Mouse (Mus musculus): ENCODE data around the gene Srsf2. TPM values are rescaled to one million over a fixed set of nuclear protein-coding genes. Genes with fewer than 3 reads are reported as not detected.

Gene Srsf2
- polyA plus RNA-seq, 1 experiment from 2014 or later: 1,044 TPM

DNA sequence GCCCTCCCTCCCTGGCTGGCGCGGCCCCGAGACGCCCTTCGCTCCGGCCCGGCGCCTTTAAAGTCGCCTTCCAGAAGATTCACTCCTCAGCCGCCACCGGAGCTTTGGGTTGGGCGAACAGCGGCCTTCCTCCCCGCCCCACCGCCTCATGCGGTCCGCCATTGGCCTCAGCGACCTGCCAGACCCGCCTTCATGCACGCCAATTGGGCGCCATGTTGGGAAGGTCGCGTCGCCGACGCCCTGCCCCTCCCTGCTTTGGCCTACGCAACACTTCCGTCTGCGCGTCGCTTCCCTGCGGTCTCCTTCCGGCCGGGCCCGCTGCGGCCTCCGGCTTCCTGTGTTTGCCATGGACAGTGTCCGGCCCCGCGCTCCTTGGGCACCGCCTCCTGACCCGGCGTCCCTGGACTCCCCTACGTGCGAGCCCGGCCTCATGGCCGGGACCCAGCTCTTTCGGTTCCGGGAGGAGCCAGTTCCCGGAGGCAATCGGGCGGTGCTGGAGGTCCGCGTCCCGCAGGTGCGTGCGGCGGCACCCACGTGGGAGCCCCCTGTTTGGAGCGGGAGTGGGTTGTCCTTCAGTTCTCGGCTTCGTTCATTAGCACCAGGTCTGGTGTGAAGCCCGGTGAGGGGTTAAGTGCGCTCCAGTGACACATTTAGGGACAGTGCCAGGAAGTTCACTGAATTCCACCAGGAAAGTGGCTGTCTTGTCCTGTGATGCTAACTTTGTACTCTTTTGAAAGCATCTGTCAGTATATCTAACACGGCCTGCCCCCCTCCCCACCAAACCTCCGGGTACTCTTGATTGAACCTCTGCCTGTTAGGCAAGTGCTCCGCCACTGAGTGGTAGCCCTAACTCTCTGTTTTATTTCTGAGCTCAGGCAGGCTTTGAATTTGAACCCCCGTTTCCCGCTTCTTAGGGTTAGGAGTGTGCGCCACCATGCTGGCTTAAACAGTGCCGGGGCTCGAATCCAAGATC lies 9.3 kb downstream of the Srsf2 start, which contains the start of the genes Mettl23 and Jmjd6:
Mettl23 (plus strand) TSS at position 18 of the 973 bp plus-strand sequence.
Jmjd6 (minus strand) TSS at position 189 of the 973 bp plus-strand sequence.
- Histone ChIP-seq H3K9ac (ENCODE audit: low read length) (peak within 1 kb of the TSS; percentile 85), H3K4me2 (ENCODE audit: low read depth, severe bottlenecking) (peak within 1 kb of the TSS; percentile 74), H3K27me3 (ENCODE audit: control insufficient read depth, insufficient read depth, low read length) (no peaks in the 10 kb centered on the region), H3K27ac (replicated peaks; ENCODE audit: low read depth, low read length) (peak within 1 kb of the TSS; percentile 92), H3K9me3 (ENCODE audit: control insufficient read depth, low read length) (no peaks in the 10 kb centered on the region), H3K4me1 (ENCODE audit: control insufficient read depth, insufficient read depth, low read length) (peaks cover 21% of the 10 kb centered on the region), H3K4me3 (ENCODE audit: low read depth, low read length) (peak within 1 kb of the TSS; percentile 90), H3K36me3 (ENCODE audit: control insufficient read depth, insufficient read depth, low read length) (peaks cover 15% of the 10 kb centered on the region)
- ATAC-seq (ENCODE audit: insufficient number of reproducible peaks, low FRiP score, low TSS enrichment, low read depth) (peak; percentile 96), DNase-seq (ENCODE audit: low spot score) (peak; percentile 96)
- under 1% methylated on average over 72 of the region's 72 CpGs for WGBS

DNA sequence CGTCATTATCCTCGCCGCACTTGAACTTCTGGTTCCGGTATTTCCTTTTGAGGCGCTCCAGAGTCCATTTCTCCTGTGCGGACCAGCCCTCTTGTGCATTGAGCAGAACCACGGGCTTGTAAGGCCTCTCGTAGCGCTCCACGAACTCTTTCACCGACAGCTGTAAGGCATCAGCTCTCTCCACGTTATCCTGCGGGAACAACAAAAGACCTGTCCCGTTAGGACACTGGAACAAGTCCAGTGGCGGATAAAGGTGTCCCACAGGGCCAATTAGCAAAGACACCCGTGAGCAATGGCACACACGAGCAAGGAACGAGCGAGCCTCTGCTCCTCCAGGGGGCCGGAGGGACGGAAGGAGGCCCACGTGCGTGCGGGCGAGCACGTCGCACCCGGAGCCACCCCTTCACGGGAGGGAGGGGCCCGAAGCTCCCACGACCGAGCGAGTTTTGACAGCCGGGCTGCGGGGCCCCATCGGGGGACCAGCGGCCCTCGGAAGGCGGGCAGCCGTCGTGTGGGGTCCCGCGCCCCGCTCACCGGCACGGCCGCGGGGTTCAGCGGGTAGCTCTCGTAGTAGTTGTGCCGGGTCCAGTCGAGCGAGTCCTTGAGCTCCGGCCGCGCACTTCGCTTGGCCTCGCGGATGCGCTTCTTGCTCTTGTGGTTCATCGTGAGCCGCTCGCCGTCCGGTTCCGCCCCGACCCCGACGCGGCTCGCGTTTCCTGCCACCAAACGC lies 10.2 kb downstream of the Srsf2 start:
- WGBS: under 1% methylated on average over 65 of the region's 73 CpGs
- Histone ChIP-seq H3K27ac (replicated peaks; ENCODE audit: low read depth, low read length) (peak overlapping the region; percentile 92), H3K4me3 (ENCODE audit: low read depth, low read length) (peak overlapping the region; percentile 90), H3K9me3 (ENCODE audit: control insufficient read depth, low read length) (no peaks in the 10 kb centered on the region), H3K36me3 (ENCODE audit: control insufficient read depth, insufficient read depth, low read length) (peaks cover 22% of the 10 kb centered on the region), H3K27me3 (ENCODE audit: control insufficient read depth, insufficient read depth, low read length) (no peaks in the 10 kb centered on the region), H3K9ac (ENCODE audit: low read length) (peak overlapping the region; percentile 85), H3K4me2 (ENCODE audit: low read depth, severe bottlenecking) (peak overlapping the region; percentile 74), H3K4me1 (ENCODE audit: control insufficient read depth, insufficient read depth, low read length) (peaks cover 21% of the 10 kb centered on the region)
- DNase-seq (ENCODE audit: low spot score) (no peak), ATAC-seq (ENCODE audit: insufficient number of reproducible peaks, low FRiP score, low TSS enrichment, low read depth) (peak; percentile 10; the same call in 1 of the 2 replicates)

DNA sequence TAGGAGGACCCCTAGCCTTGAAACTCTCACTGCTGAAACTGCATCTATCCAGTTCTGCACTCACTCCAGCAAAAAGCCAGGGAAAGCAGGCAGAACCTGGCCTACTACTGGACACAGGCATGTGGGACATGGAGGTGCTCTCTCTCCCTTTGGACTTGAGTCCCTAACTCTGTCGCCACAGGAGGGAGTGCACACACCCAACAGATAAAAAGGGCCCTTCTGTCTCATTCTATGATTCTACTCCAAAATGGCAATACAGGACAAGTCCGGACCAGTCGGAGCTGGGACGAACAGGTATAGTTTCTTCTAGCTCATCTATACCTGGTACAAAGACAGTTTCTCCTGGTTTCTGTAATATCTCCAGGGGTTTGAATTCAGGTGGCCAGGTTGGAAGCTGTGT lies 12.1 kb downstream of the Srsf2 start:
- no peak overlapping the region for H3K9ac ChIP-seq (ENCODE audit: low read length)
- DNase-seq (ENCODE audit: low spot score) (no peak), ATAC-seq (ENCODE audit: insufficient number of reproducible peaks, low FRiP score, low TSS enrichment, low read depth) (no peak)
- whole genome bisulfite sequencing: 89% methylated on average over 4 of the region's 4 CpGs
- 0 out of 2 replicates have a peak overlapping the region, but pooled peaks have one; percentile 5 for H3K4me2 ChIP-seq (ENCODE audit: low read depth, severe bottlenecking)
- H3K9me3 ChIP-seq (ENCODE audit: control insufficient read depth, low read length): no peaks in the 10 kb centered on the region
- H3K36me3 ChIP-seq (ENCODE audit: control insufficient read depth, insufficient read depth, low read length): peaks cover 35% of the 10 kb centered on the region
- no peak overlapping the region for H3K27ac ChIP-seq (replicated peaks; ENCODE audit: low read depth, low read length)
- H3K4me3 ChIP-seq (ENCODE audit: low read depth, low read length): no peak overlapping the region
- H3K4me1 ChIP-seq (ENCODE audit: control insufficient read depth, insufficient read depth, low read length): peaks cover 21% of the 10 kb centered on the region
- no peaks in the 10 kb centered on the region for H3K27me3 ChIP-seq (ENCODE audit: control insufficient read depth, insufficient read depth, low read length)

DNA sequence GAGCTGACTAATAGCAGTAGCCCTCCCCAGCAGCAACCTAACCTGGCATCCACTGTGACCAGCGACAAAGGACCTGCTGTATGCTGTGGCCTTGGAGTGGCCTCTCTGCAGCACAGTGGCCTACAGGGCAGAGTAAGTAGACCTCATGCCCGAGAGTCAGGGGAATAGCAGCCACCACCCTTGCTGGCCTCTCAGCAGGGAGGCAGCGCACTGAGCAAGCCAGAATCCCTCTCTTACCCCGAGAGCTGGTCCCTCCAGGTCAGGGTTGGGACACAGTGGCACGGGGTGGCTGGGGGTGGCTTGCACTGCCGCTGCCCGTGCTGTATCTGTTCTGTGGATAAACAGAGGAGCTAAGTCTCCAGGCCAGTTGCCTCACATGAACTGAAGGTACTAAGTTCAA lies 13.3 kb downstream of the Srsf2 start:
- H3K27me3 ChIP-seq (ENCODE audit: control insufficient read depth, insufficient read depth, low read length): no peaks in the 10 kb centered on the region
- WGBS: 88% methylated on average over 7 of the region's 7 CpGs
- H3K4me2 ChIP-seq (ENCODE audit: low read depth, severe bottlenecking): no peak overlapping the region
- peaks cover 21% of the 10 kb centered on the region for H3K4me1 ChIP-seq (ENCODE audit: control insufficient read depth, insufficient read depth, low read length)
- no peak overlapping the region for H3K4me3 ChIP-seq (ENCODE audit: low read depth, low read length)
- 0 out of 2 replicates have a peak overlapping the region, but pooled peaks have one; percentile 23 for H3K9ac ChIP-seq (ENCODE audit: low read length)
- DNase-seq (ENCODE audit: low spot score): no peak
- H3K36me3 ChIP-seq (ENCODE audit: control insufficient read depth, insufficient read depth, low read length): peaks cover 43% of the 10 kb centered on the region
- no peak overlapping the region for H3K27ac ChIP-seq (replicated peaks; ENCODE audit: low read depth, low read length)
- H3K9me3 ChIP-seq (ENCODE audit: control insufficient read depth, low read length): no peaks in the 10 kb centered on the region
- ATAC-seq (ENCODE audit: insufficient number of reproducible peaks, low FRiP score, low TSS enrichment, low read depth): no peak

DNA sequence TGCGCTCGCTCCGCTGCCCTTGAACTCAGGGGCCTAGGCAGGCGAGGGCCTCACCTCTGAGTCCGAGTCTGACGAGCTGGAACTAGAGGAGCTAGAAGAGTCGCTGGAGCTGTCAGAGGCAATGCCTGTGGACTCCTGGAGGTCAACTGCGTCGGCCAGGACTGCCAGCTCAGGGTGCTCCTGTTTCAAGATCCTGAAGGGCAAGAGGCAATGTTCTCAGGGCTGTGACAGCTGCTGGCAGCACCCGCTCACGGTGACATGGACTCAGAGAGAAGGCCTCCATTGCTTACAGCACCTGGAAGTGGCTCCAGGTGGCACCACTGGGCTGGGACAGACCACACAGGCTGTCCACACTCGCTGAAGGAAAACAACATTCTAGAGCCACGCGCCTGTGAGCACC lies 14.0 kb downstream of the Srsf2 start:
- peaks cover 50% of the 10 kb centered on the region for H3K36me3 ChIP-seq (ENCODE audit: control insufficient read depth, insufficient read depth, low read length)
- WGBS: 91% methylated on average over 14 of the region's 14 CpGs

DNA sequence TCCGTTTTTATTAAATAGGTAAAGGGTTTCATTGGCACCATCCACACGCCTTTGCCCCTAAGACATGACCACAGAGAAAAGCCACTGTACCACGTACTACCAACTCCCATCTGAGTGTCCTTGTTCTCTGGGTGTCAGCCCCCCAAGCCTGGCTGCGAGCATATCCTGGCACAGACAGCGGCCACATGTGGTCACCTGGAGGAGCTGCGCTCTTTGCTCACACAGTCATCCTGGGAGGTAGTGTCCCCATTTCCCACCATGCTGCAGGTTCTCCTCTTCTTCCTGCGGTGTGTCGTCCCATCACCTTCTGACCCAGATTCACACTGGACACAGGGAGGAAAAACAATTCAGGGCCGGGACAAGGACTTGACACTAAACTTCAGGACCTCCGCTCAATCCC lies 15.5 kb downstream of the Srsf2 start:
- DNase-seq (ENCODE audit: low spot score): no peak
- H3K9me3 ChIP-seq (ENCODE audit: control insufficient read depth, low read length): no peaks in the 10 kb centered on the region
- WGBS: 93% methylated on average over 10 of the region's 10 CpGs
- no peak overlapping the region for H3K27ac ChIP-seq (replicated peaks; ENCODE audit: low read depth, low read length)
- peaks cover 24% of the 10 kb centered on the region for H3K4me1 ChIP-seq (ENCODE audit: control insufficient read depth, insufficient read depth, low read length)
- peaks cover 51% of the 10 kb centered on the region for H3K36me3 ChIP-seq (ENCODE audit: control insufficient read depth, insufficient read depth, low read length)
- no peak overlapping the region for H3K4me2 ChIP-seq (ENCODE audit: low read depth, severe bottlenecking)
- no peaks in the 10 kb centered on the region for H3K27me3 ChIP-seq (ENCODE audit: control insufficient read depth, insufficient read depth, low read length)
- no peak for ATAC-seq (ENCODE audit: insufficient number of reproducible peaks, low FRiP score, low TSS enrichment, low read depth)
- H3K9ac ChIP-seq (ENCODE audit: low read length): no peak overlapping the region
- no peak overlapping the region for H3K4me3 ChIP-seq (ENCODE audit: low read depth, low read length)

More for the DNA sequence above, 14.0 kb downstream of the Srsf2 start:
- no peaks in the 10 kb centered on the region for H3K9me3 ChIP-seq (ENCODE audit: control insufficient read depth, low read length)
- no peak overlapping the region for H3K9ac ChIP-seq (ENCODE audit: low read length)
- no peak overlapping the region for H3K4me3 ChIP-seq (ENCODE audit: low read depth, low read length)
- no peak overlapping the region for H3K27ac ChIP-seq (replicated peaks; ENCODE audit: low read depth, low read length)
- DNase-seq (ENCODE audit: low spot score) (no peak), ATAC-seq (ENCODE audit: insufficient number of reproducible peaks, low FRiP score, low TSS enrichment, low read depth) (no peak)
- H3K27me3 ChIP-seq (ENCODE audit: control insufficient read depth, insufficient read depth, low read length): no peaks in the 10 kb centered on the region
- peaks cover 21% of the 10 kb centered on the region for H3K4me1 ChIP-seq (ENCODE audit: control insufficient read depth, insufficient read depth, low read length)
- H3K4me2 ChIP-seq (ENCODE audit: low read depth, severe bottlenecking): no peak overlapping the region

DNA sequence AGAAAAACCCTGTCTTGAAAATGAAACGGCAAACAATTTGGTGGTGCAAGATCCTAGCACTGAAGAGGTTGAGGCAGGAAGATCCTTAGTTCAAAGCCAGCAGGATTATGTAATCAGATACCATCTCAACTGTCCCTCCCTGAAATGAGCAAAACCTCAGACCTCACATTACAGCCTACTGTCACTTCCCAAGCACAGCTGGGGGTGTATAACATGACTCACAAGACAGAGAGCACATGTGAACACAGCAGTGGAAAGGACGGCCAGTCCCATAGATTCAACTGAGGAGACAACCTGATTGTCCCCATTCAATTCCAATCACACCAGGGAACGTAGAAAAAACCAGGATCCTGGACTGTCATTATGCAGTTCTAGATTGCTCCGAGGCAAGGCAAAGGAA lies 16.6 kb downstream of the Srsf2 start:
- H3K4me1 ChIP-seq (ENCODE audit: control insufficient read depth, insufficient read depth, low read length): peaks cover 14% of the 10 kb centered on the region
- no peak overlapping the region for H3K4me2 ChIP-seq (ENCODE audit: low read depth, severe bottlenecking)
- ATAC-seq (ENCODE audit: insufficient number of reproducible peaks, low FRiP score, low TSS enrichment, low read depth): no peak
- no peak overlapping the region for H3K9ac ChIP-seq (ENCODE audit: low read length)
- WGBS: 92% methylated on average over 4 of the region's 4 CpGs
- H3K36me3 ChIP-seq (ENCODE audit: control insufficient read depth, insufficient read depth, low read length): peaks cover 51% of the 10 kb centered on the region
- H3K27ac ChIP-seq (replicated peaks; ENCODE audit: low read depth, low read length): no peak overlapping the region
- no peaks in the 10 kb centered on the region for H3K27me3 ChIP-seq (ENCODE audit: control insufficient read depth, insufficient read depth, low read length)
- H3K9me3 ChIP-seq (ENCODE audit: control insufficient read depth, low read length): no peaks in the 10 kb centered on the region
- DNase-seq (ENCODE audit: low spot score): no peak
- no peak overlapping the region for H3K4me3 ChIP-seq (ENCODE audit: low read depth, low read length)

DNA sequence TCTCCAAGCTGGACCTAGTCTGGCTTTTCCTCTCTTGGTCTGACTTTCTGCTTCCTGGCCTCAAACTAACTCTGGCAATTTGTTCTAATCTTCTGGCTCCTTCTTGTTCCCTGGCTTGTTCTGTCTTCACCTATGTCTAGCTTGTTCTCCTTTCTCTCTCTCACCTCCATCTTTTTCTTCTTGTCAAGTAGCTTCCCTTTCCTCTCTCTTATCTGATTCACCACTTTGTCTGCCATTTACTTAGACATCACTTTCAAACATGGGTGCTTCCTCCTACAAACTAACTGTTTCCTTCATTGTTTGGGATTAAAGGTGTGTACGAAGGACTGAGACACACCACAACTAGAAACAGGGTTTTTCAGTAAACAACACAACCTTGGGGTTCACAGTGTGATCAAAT lies 17.9 kb downstream of the Srsf2 start:
- H3K27ac ChIP-seq (replicated peaks; ENCODE audit: low read depth, low read length): no peak overlapping the region
- no peak overlapping the region for H3K9ac ChIP-seq (ENCODE audit: low read length)
- no peak for ATAC-seq (ENCODE audit: insufficient number of reproducible peaks, low FRiP score, low TSS enrichment, low read depth)

More for the DNA sequence above, 17.9 kb downstream of the Srsf2 start:
- H3K27me3 ChIP-seq (ENCODE audit: control insufficient read depth, insufficient read depth, low read length): no peaks in the 10 kb centered on the region
- no peak overlapping the region for H3K4me2 ChIP-seq (ENCODE audit: low read depth, severe bottlenecking)
- peaks cover 6% of the 10 kb centered on the region; the same call in 1 of the 2 replicates for H3K4me1 ChIP-seq (ENCODE audit: control insufficient read depth, insufficient read depth, low read length)
- no peaks in the 10 kb centered on the region for H3K9me3 ChIP-seq (ENCODE audit: control insufficient read depth, low read length)
- no peak overlapping the region for H3K4me3 ChIP-seq (ENCODE audit: low read depth, low read length)
- peaks cover 45% of the 10 kb centered on the region for H3K36me3 ChIP-seq (ENCODE audit: control insufficient read depth, insufficient read depth, low read length)
- DNase-seq (ENCODE audit: low spot score): no peak
- WGBS: 100% methylated on average over 1 of the region's 1 CpGs

Measured in limb, embryonic 11.5 days (tissue).